8 mouse cellular contexts compared by ENCODE assay signal in the genomic region with DNA sequence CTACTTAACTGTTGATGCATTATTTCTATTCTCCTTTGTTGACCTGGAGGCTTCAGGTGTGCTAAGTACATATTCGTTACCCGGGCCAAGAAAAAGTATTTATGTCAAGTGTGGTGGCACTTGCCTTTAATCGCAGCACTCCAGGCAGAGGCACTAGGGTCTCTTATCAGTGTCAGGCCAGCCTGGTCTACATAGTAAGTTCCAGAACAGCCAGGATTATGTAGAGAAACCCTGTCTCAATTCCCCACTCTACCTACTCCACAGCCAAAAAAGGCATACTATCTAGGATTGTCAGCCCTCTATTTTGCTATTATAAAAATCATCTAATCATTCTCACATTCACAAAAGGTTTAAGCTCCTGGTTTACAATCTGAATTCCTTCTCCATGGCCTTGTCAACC. TPM values are rescaled to one million over a fixed set of nuclear protein-coding genes. Genes with fewer than 3 reads are reported as not detected.
A peak's percentile ranks its signal among the peaks of the same experiment; 100 is the strongest.
DNase-seq lines count a peak whose midpoint lies in the region; ATAC-seq and TF ChIP-seq lines count a peak whose summit lies in the region.

No protein-coding gene starts in this region.

- no peaks in the 10 kb centered on the region for H3K27me3 ChIP-seq in ES-Bruce4 (ENCODE audit: control insufficient read depth, insufficient read depth, low read length, poor library complexity, severe bottlenecking)
- H3K27me3 ChIP-seq in forebrain, embryonic 16.5 days (replicated peaks; ENCODE audit: control insufficient read depth, insufficient read depth, low read length), result no peaks in the 10 kb centered on the region
- no peaks in the 10 kb centered on the region for H3K27me3 ChIP-seq in liver, embryonic 16.5 days (ENCODE audit: control insufficient read depth, insufficient read depth, low read depth, low read length)

- H3K9me3 ChIP-seq in ES-Bruce4 (replicated peaks; ENCODE audit: control insufficient read depth, insufficient read depth, low read length, poor library complexity, severe bottlenecking), result no peaks in the 10 kb centered on the region
- H3K9me3 ChIP-seq in forebrain, embryonic 16.5 days (ENCODE audit: control insufficient read depth, low read length), result no peaks in the 10 kb centered on the region
- H3K9me3 ChIP-seq in liver, embryonic 16.5 days (replicated peaks; ENCODE audit: control insufficient read depth, low read length), result no peaks in the 10 kb centered on the region

- no peak for TF ChIP-seq CTCF in ES-Bruce4 (IDR thresholded peaks at IDR 0.05; ENCODE audit: low read depth, low read length)

- peak; percentile 31 for DNase-seq in 416B (ENCODE audit: low read depth)
- DNase-seq in adrenal gland, adult 2 months, result no peak
- DNase-seq in layer of hippocampus, adult 11-12 months (ENCODE audit: low spot score), result no peak

- no peak for TF ChIP-seq EP300 in ES-Bruce4 (IDR thresholded peaks at IDR 0.05; ENCODE audit: insufficient read depth, low read depth, low read length)

- no peak for ATAC-seq in forebrain, embryonic 16.5 days
- ATAC-seq in liver, embryonic 16.5 days (ENCODE audit: low read depth), result peak; percentile 85
- no peak for ATAC-seq in monocyte, adult 5-6 weeks (replicated peaks; ENCODE audit: insufficient number of reproducible peaks, low FRiP score, low TSS enrichment, poor library complexity, severe bottlenecking)
- no peak for ATAC-seq in granulocyte monocyte progenitor cell, adult 5-6 weeks (replicated peaks; ENCODE audit: poor library complexity, severe bottlenecking)

- no peaks in the 10 kb centered on the region for H3K4me1 ChIP-seq in ES-Bruce4 (ENCODE audit: control insufficient read depth, insufficient read depth, low read length)
- peaks cover 20% of the 10 kb centered on the region for H3K4me1 ChIP-seq in forebrain, embryonic 16.5 days (replicated peaks; ENCODE audit: control insufficient read depth, insufficient read depth, low read length)
- peaks cover 51% of the 10 kb centered on the region for H3K4me1 ChIP-seq in liver, embryonic 16.5 days (ENCODE audit: control insufficient read depth, low read depth, low read length)

- no peak overlapping the region for H3K4me3 ChIP-seq in ES-Bruce4 (ENCODE audit: low read depth, low read length)
- H3K4me3 ChIP-seq in forebrain, embryonic 16.5 days (replicated peaks; ENCODE audit: low read length), result peak overlapping the region; percentile 74
- peak overlapping the region; percentile 89 for H3K4me3 ChIP-seq in liver, embryonic 16.5 days (ENCODE audit: low read depth, low read length)

- 70% methylated on average over 3 of the region's 3 CpGs for whole genome bisulfite sequencing in forebrain, embryonic 16.5 days
- 14% methylated on average over 3 of the region's 3 CpGs for WGBS in liver, embryonic 16.5 days (ENCODE audit: insufficient replicate concordance)

- peak overlapping the region; percentile 86 for H3K9ac ChIP-seq in ES-Bruce4 (ENCODE audit: low read depth, poor library complexity, severe bottlenecking)
- H3K9ac ChIP-seq in forebrain, embryonic 16.5 days (replicated peaks; ENCODE audit: low read depth, low read length), result peak overlapping the region; percentile 87
- H3K9ac ChIP-seq in liver, embryonic 16.5 days (ENCODE audit: low read depth, low read length), result peak overlapping the region; percentile 66

- no peak overlapping the region for H3K27ac ChIP-seq in ES-Bruce4 (ENCODE audit: insufficient read depth, low read length)
- H3K27ac ChIP-seq in forebrain, embryonic 16.5 days (ENCODE audit: low read length), result no peak overlapping the region
- H3K27ac ChIP-seq in liver, embryonic 16.5 days (ENCODE audit: low read length), result peak overlapping the region; percentile 94

- H3K4me2 ChIP-seq in forebrain, embryonic 16.5 days (ENCODE audit: low read length), result peak overlapping the region; percentile 64
- peak overlapping the region; percentile 71 for H3K4me2 ChIP-seq in liver, embryonic 16.5 days (ENCODE audit: low read depth, low read length)

- H3K36me3 ChIP-seq in ES-Bruce4 (ENCODE audit: control insufficient read depth, insufficient read depth, low read length, poor library complexity, severe bottlenecking), result 0 out of 2 replicates have a peak, but pooled peaks cover 3% of the 10 kb centered on the region
- H3K36me3 ChIP-seq in forebrain, embryonic 16.5 days (ENCODE audit: control insufficient read depth, insufficient read depth), result no peaks in the 10 kb centered on the region
- H3K36me3 ChIP-seq in liver, embryonic 16.5 days (ENCODE audit: control insufficient read depth, insufficient read depth), result no peaks in the 10 kb centered on the region

- no peak for TF ChIP-seq POLR2A in ES-Bruce4 (IDR thresholded peaks at IDR 0.05; ENCODE audit: insufficient read depth, low read length)

RNA-seq across cellular contexts. Expression of gene Ankfy1, which starts 0.7 kb away (rescaled TPM):
- 40.0 and 40.2 TPM in 2 replicates for polyA plus RNA-seq in ES-Bruce4 (2011; ENCODE audit: insufficient read depth, insufficient read length, low read depth, missing spikeins)
- 32.6 and 34.8 TPM in 2 replicates for polyA plus RNA-seq in forebrain, embryonic 16.5 days (2015; fragmentation: Nextera tagmentation; extraction: Ambion mirVana)
- polyA plus RNA-seq in liver, embryonic 16.5 days (2015; fragmentation: Nextera tagmentation; extraction: Ambion mirVana), result 11.1 and 11.3 TPM in 2 replicates
- 10 to 100 TPM; 39.9 to 40.1 TPM for total RNA-seq in adrenal gland, adult 2 months (2021)
- polyA plus RNA-seq in adrenal gland, adult 2 months (2012; rRNA removed), result 14.1 and 19.1 TPM in 2 replicates
- total RNA-seq in monocyte, adult 5-6 weeks (2017), result 44.4 to 81.8 TPM (median 44.6 TPM) in 3 replicates
- 31.9 and 34.3 TPM in 2 replicates for total RNA-seq in granulocyte monocyte progenitor cell, adult 5-6 weeks (2014; fragmentation: Nextera tagmentation)
- 34.9 and 36.0 TPM in 2 replicates for total RNA-seq in granulocyte monocyte progenitor cell, adult 5-6 weeks (2017)
